Mouse (Mus musculus) lung, postnatal 0 days (tissue): Measurements from ENCODE around the gene Kat2a. TPM values are rescaled to one million over a fixed set of nuclear protein-coding genes. Genes with fewer than 3 reads are reported as not detected.

Experiments
- ATAC-seq: fragments of 200-750 bp; cut with Nextera tagmentation; 2 replicates; pipeline ENCODE4 v1.8.0; 2017; ENCODE audit warnings: moderate library complexity
- DNase-seq: peaks from one replicate; pipeline ENCODE4 v3.0.0-alpha.2; 2016; ENCODE audit warnings: low spot score
- H3K27ac ChIP-seq: fragments of 300-500 bp; sonication (generic); 2 replicates; pipeline ENCODE4 v1.5.1; 2014; ENCODE audit warnings: antibody characterized with exemption, mild to moderate bottlenecking, low read length, mixed read lengths
- H3K27me3 ChIP-seq: fragments of 300-500 bp; sonication (generic); replicated peaks from 2 replicates; pipeline ENCODE4 v1.6.1; 2014; ENCODE audit warnings: low read length, mixed read lengths; ENCODE audit not compliant: insufficient read depth
- H3K36me3 ChIP-seq: fragments of 300-500 bp; sonication (generic); 2 replicates; pipeline ENCODE4 v1.6.1; 2014; ENCODE audit warnings: low read length, mixed read lengths; ENCODE audit not compliant: insufficient read depth
- H3K4me1 ChIP-seq: fragments of 300-500 bp; sonication (generic); 2 replicates; pipeline ENCODE4 v1.6.1; 2014; ENCODE audit warnings: antibody characterized with exemption, low read depth, low read length, mixed read lengths; ENCODE audit not compliant: insufficient read depth
- H3K4me2 ChIP-seq: fragments of 300-500 bp; sonication (generic); replicated peaks from 2 replicates; pipeline ENCODE4 v1.6.1; 2014; ENCODE audit warnings: low read depth, mild to moderate bottlenecking, low read length, moderate library complexity, mixed read lengths
- H3K4me3 ChIP-seq: fragments of 300-500 bp; sonication (generic); 2 replicates; pipeline ENCODE4 v1.5.1; 2014; ENCODE audit warnings: low read depth, low read length
- H3K9ac ChIP-seq: fragments of 300-500 bp; sonication (generic); replicated peaks from 2 replicates; pipeline ENCODE4 v1.6.1; 2014; ENCODE audit warnings: low read depth, mild to moderate bottlenecking
- H3K9me3 ChIP-seq: fragments of 300-500 bp; sonication (generic); 2 replicates; pipeline ENCODE4 v1.6.1; 2016; ENCODE audit warnings: low read length, mixed read lengths
- CTCF ChIP-seq: IDR thresholded peaks from 2 replicates; pipeline ENCODE4 v1.5.1; 2016; ENCODE audit warnings: antibody characterized with exemption, mild to moderate bottlenecking
- EP300 ChIP-seq: IDR thresholded peaks from 2 replicates; pipeline ENCODE4 v1.6.1; 2016; ENCODE audit warnings: antibody characterized with exemption, mild to moderate bottlenecking, control low read depth
- WGBS: fragments of 180-500 bp; shearing (Covaris S2); extraction: QIAGEN DNeasy Blood & Tissue Kit; methylation state at CpG from one replicate; pipeline ENCODE4 v1.1.7; 2014; 5-methylcytosine and 5-hydroxymethylcytosine counted together
- polyA plus RNA-seq: library from polyadenylated mRNA; unstranded; fragments of >200 nt; fragmentation: Nextera tagmentation; extraction: Ambion mirVana; gene quantifications from 2 replicates; pipeline ENCODE4 v1.2.1, GENCODE M21; 2015

The Kat2a gene
- polyA plus RNA-seq, 1 experiment from 2014 or later = 14.2 TPM

DNA sequence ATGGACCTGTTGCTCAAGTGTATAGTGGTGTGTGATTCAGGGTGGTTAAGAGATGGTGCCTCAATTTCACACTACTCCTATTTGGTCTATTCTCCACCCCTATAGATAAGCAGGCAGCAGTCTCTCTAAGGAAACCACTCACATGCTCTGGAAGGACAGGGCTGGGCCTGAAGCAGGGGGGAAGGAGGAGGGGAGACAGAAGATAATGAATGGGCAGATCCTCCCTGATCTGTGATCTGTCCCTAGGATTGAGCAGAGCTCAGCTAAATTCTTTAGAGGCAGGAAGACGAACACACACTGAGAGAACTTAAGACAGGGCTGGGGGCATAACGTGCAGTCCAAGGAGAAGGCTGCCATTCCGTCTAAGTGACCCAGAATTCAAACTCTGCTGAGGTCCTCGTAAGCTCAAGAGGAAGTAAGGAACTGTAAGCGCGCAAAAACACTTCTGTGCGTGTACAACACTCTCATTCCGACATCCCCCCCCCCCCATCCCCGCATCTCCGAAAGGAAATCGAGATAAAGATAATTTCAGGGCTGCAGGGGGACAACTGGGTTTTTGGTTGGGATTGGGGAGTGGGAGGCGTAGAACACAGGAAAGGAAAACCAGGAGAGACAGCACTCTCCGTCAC is 25.0 kb upstream of the Kat2a start:
- peak overlapping the region; percentile 97 for H3K4me3 ChIP-seq
- ATAC-seq = no peak
- WGBS = under 1% methylated on average over 13 of the region's 13 CpGs

GRCm38 (mm10) chr11:100736746-100737080 is 24.4 kb upstream of the Kat2a start:
- H3K9ac ChIP-seq = peak overlapping the region; percentile 99; the same call in 1 of the 2 replicates
- peak overlapping the region; percentile 73 for H3K4me2 ChIP-seq
- no peak for ATAC-seq
- H3K4me3 ChIP-seq = peak overlapping the region; percentile 97; the same call in 1 of the 2 replicates
- TF ChIP-seq EP300 (no peak), CTCF (no peak)
- WGBS = 47% methylated on average over 4 of the region's 4 CpGs
- no peaks in the 10 kb centered on the region for H3K9me3 ChIP-seq
- H3K36me3 ChIP-seq = no peaks in the 10 kb centered on the region
- no peak for DNase-seq
- 0 out of 2 replicates have a peak overlapping the region, but pooled peaks have one; percentile 85 for H3K27ac ChIP-seq
- H3K4me1 ChIP-seq = peaks cover 16% of the 10 kb centered on the region
- H3K27me3 ChIP-seq = no peaks in the 10 kb centered on the region

More for the DNA sequence above, 25.0 kb upstream of the Kat2a start:
- Histone ChIP-seq H3K4me1 (peaks cover 16% of the 10 kb centered on the region), H3K9ac (peak overlapping the region; percentile 99), H3K9me3 (no peaks in the 10 kb centered on the region), H3K4me2 (peak overlapping the region; percentile 73), H3K27me3 (no peaks in the 10 kb centered on the region), H3K36me3 (no peaks in the 10 kb centered on the region), H3K27ac (peak overlapping the region; percentile 85)
- TF ChIP-seq CTCF = no peak
- TF ChIP-seq EP300 = no peak
- peak; percentile 28 for DNase-seq

GRCm38 (mm10) chr11:100735954-100736745 is 23.9 kb upstream of the Kat2a start:
- H3K9ac ChIP-seq = no peak overlapping the region; the same call in 1 of the 2 replicates
- no peak overlapping the region; the same call in 1 of the 2 replicates for H3K4me3 ChIP-seq
- DNase-seq = no peak
- H3K9me3 ChIP-seq = no peaks in the 10 kb centered on the region
- no peak for ATAC-seq
- H3K4me1 ChIP-seq = peaks cover 16% of the 10 kb centered on the region
- TF ChIP-seq CTCF (no peak), EP300 (no peak)
- 62% methylated on average over 14 of the region's 14 CpGs for WGBS
- H3K27ac ChIP-seq = peak overlapping the region; percentile 20; the same call in 1 of the 2 replicates
- no peaks in the 10 kb centered on the region for H3K36me3 ChIP-seq
- H3K4me2 ChIP-seq = peak overlapping the region; percentile 73
- H3K27me3 ChIP-seq = no peaks in the 10 kb centered on the region

DNA sequence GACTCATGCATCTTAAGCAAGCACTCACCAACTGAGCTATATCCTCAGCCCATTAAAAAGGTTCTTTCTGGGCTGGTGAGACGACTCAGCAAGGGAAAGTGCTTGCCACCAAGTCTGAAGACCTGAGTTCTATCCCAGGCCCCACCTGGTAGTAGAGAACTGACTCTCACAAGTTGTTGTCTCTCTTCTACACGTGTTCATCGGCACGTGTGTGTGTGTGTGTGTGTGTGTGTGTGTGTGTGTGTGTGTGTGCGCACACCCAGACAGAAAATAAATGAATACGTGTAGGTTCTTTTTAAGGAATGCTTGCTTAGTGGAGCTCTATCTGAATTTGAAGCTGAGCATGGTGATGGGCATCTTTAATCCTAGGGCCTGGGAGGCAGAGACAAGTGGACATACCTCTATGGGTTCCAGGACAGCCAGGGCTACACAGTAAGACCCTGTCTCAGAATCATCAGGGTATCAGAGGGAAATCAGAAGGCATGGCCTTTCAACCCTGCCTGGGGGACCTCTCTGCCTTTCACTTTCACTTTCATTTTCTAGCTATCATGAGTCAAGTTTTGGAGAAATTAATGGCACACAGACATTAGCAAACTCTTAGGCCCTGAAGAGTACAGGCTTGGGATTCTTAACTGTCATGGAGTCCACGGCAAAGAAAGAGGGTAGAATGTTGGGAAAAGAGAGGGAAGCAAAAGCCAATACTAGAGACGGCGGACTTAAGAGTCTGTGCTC is 23.0 kb upstream of the Kat2a start:
- Histone ChIP-seq H3K27ac (peak overlapping the region; percentile 20; the same call in 1 of the 2 replicates), H3K4me3 (no peak overlapping the region)
- WGBS = 85% methylated on average over 9 of the region's 9 CpGs

GRCm38 (mm10) chr11:100730477-100731205 is 18.4 kb upstream of the Kat2a start:
- no peaks in the 10 kb centered on the region for H3K9me3 ChIP-seq
- no peak overlapping the region for H3K4me2 ChIP-seq
- ATAC-seq = no peak
- H3K4me3 ChIP-seq = no peak overlapping the region
- WGBS = 89% methylated on average over 6 of the region's 6 CpGs
- no peaks in the 10 kb centered on the region for H3K36me3 ChIP-seq
- H3K9ac ChIP-seq = no peak overlapping the region
- no peaks in the 10 kb centered on the region for H3K27me3 ChIP-seq
- DNase-seq = no peak
- peaks cover under 1% of the 10 kb centered on the region; the same call in 1 of the 2 replicates for H3K4me1 ChIP-seq
- H3K27ac ChIP-seq = no peak overlapping the region
- TF ChIP-seq EP300 (no peak), CTCF (no peak)

More for the DNA sequence above, 23.0 kb upstream of the Kat2a start:
- Histone ChIP-seq H3K36me3 (no peaks in the 10 kb centered on the region), H3K9ac (no peak overlapping the region; the same call in 1 of the 2 replicates), H3K4me1 (peaks cover 16% of the 10 kb centered on the region), H3K9me3 (no peaks in the 10 kb centered on the region), H3K4me2 (peak overlapping the region; percentile 73), H3K27me3 (no peaks in the 10 kb centered on the region)
- DNase-seq (no peak), ATAC-seq (no peak)
- TF ChIP-seq EP300 (no peak), CTCF (no peak)
